Mouse (Mus musculus): ENCODE results near the gene 1700057G04Rik.

1700057G04Rik gene

DNA sequence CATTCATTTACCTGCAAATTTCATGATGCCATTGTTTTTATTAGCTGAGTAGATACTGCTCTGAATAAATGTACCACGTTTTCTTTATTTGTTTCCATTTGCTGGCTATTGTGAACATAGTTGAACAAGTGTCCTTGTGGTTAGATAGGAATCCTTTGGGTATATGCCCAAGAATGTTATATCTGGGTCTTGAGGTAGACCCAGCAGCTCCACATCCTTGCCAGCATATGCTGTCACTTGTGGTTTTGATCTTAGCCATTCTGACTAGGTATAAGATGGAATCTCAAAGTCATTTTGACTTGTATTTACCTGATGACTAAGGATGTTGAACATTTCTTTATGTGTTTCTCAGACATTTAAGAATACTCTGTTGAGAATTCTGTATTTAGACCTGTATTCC lies 77.7 kb downstream of the 1700057G04Rik start:
- DNase-seq (ENCODE audit: low spot score) = no peak

DNA sequence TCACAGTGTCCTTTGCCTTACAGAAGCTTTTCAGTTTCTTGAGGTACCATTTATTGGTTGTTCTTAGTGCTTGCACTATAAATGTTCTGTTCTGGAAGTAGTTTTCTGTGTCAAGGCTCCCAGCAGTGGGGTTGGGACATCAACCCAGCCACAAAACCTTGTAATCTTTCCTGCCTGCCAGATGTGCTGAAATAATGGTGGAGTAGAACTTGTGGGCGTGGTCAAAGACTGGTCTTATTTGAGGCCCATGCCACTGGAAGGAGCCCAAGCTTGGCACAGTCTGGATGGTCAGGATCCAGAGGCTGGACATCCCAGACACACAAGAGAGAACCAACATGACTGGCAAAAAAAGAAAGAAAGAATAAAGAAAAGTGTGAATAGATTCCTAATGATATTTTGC lies 78.2 kb downstream of the 1700057G04Rik start:
- no peak for DNase-seq (ENCODE audit: low spot score)

DNA sequence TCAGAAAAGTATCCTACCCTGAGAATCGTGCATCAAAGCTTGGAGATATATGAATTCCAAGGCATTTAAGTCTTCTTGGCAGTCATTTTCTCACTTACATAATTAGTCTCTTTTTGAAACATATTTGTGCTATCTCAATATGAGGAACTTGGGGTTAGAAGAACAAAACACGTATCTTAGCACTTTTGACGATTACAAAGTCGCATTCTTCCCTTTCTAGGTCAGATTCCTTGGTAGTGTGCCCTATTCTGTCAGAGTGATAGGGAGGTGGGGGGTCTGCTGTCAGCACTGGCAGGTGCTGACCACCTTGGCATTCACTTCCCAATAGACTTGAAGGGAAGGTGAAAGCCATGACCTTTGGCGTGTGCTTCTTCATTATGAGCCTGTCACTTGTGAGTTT lies 93.5 kb downstream of the 1700057G04Rik start:
- no peak for DNase-seq (ENCODE audit: low spot score)
